Mouse (Mus musculus) forebrain, embryonic 13.5 days (tissue): ENCODE results near the gene Isg15. TPM values are rescaled to one million over a fixed set of nuclear protein-coding genes. Genes with fewer than 3 reads are reported as not detected.
A peak's percentile ranks its signal among the peaks of the same experiment; 100 is the strongest.

Experiments used
- microRNA-seq: library from miRNA; unstranded; fragments of <30 nt; microRNA quantifications from one replicate; pipeline ENCODE4, GENCODE M21; 2016
- polyA plus RNA-seq: library from polyadenylated mRNA; unstranded; fragments of >200 nt; fragmentation: Nextera tagmentation; extraction: Ambion mirVana; gene quantifications from 2 replicates; pipeline ENCODE4 v1.2.1, GENCODE M21; 2015

Gene Isg15
- polyA plus RNA-seq, 1 experiment from 2014 or later = 1.3 TPM

Small RNAs within 50 kb of the gene (microRNA-seq; reads per million reads assigned to microRNA genes)
- gene Mir7658 = 3.8 reads per million, percentile 9 among the genes with 10 or more reads in this experiment

Other genes starting within 250 kb of the Isg15 start
- gene C1qtnf12, start 238.5 kb downstream of the Isg15 start, polyA plus RNA-seq = 7.0 and 10.1 TPM in 2 replicates
- 21.0 and 21.8 TPM in 2 replicates for gene B3galt6, start 208.2 kb downstream of the Isg15 start, polyA plus RNA-seq
- 113 and 118 TPM in 2 replicates for gene Sdf4, start 207.9 kb downstream of the Isg15 start, polyA plus RNA-seq
- 0.63 and 1.1 TPM in 2 replicates for gene Tnfrsf4, start 187.0 kb downstream of the Isg15 start, polyA plus RNA-seq
- 0.83 and 0.98 TPM in 2 replicates for gene Tnfrsf18, start 174.7 kb downstream of the Isg15 start, polyA plus RNA-seq
- gene Ttll10, start 141.4 kb downstream of the Isg15 start, polyA plus RNA-seq = not detected in 2 replicates
- gene 9430015G10Rik, start 90.8 kb downstream of the Isg15 start, polyA plus RNA-seq = 46.2 and 50.3 TPM in 2 replicates
- gene Rnf223, start 70.3 kb downstream of the Isg15 start, polyA plus RNA-seq = 0.81 and 0.87 TPM in 2 replicates
- 91.4 and 107 TPM in 2 replicates for gene Agrn, start 3.3 kb downstream of the Isg15 start, polyA plus RNA-seq
- 6.2 and 7.6 TPM in 2 replicates for gene AW011738, start 2.5 kb upstream of the Isg15 start, polyA plus RNA-seq
- 1.2 and 1.6 TPM in 2 replicates for gene Perm1, start 15.1 kb upstream of the Isg15 start, polyA plus RNA-seq
- 22.4 and 26.2 TPM in 2 replicates for gene Plekhn1, start 34.0 kb upstream of the Isg15 start, polyA plus RNA-seq
- gene Noc2l, start 35.2 kb upstream of the Isg15 start, polyA plus RNA-seq = 62.8 and 64.9 TPM in 2 replicates
- gene Samd11, start 54.8 kb upstream of the Isg15 start, polyA plus RNA-seq = 0.85 and 1.5 TPM in 2 replicates
- not detected in 2 replicates for gene Vmn2r-ps159, start 130.3 kb upstream of the Isg15 start, polyA plus RNA-seq